In genomic region chr5:101250474-101250873, GRCm38 (mm10) we compare ENCODE assay signal across 15 mouse cellular contexts.
"Had no signal": no experiment of that assay in that cellular context is flagged by ENCODE, and none has a peak within 500 bp of the region (broad histone marks: within the 10 kb centered on the region; RNA-seq: fewer than 3 reads in every experiment).

No protein-coding gene starts in this region.

- H3K9me3 ChIP-seq: midbrain, embryonic 13.5 days; midbrain, embryonic 15.5 days; neural tube, embryonic 12.5 days; stomach, embryonic 15.5 days had no signal

- H3K4me2 ChIP-seq: lung, embryonic 14.5 days; midbrain, embryonic 11.5 days; midbrain, embryonic 13.5 days; midbrain, embryonic 15.5 days; neural tube, embryonic 12.5 days; stomach, embryonic 15.5 days had no signal

- DNase-seq: lung, adult 18-20 months; lung, embryonic 14.5 days; lung, postnatal 10 days; lung, postnatal 4 days; right cerebral cortex, postnatal 14 days; thymus, adult 18-20 months; thymus, postnatal 14 days; thymus, postnatal 36 days had no signal

- H3K4me3 ChIP-seq: megakaryocyte, embryonic 14.5 days; midbrain, embryonic 13.5 days; midbrain, embryonic 15.5 days; neural tube, embryonic 12.5 days; stomach, embryonic 15.5 days had no signal

- H3K27me3 ChIP-seq: megakaryocyte, embryonic 14.5 days; midbrain, embryonic 13.5 days; midbrain, embryonic 15.5 days; neural tube, embryonic 12.5 days; stomach, embryonic 15.5 days had no signal

- H3K36me3 ChIP-seq: midbrain, embryonic 13.5 days; midbrain, embryonic 15.5 days; neural tube, embryonic 12.5 days; stomach, embryonic 15.5 days had no signal

- H3K27ac ChIP-seq: midbrain, embryonic 13.5 days; midbrain, embryonic 15.5 days; neural tube, embryonic 12.5 days; stomach, embryonic 15.5 days; stomach, postnatal 0 days had no signal

- H3K9ac ChIP-seq: lung, embryonic 14.5 days; midbrain, embryonic 13.5 days; midbrain, embryonic 15.5 days; neural tube, embryonic 12.5 days; stomach, embryonic 15.5 days had no signal

- H3K4me1 ChIP-seq: megakaryocyte, embryonic 14.5 days; midbrain, embryonic 13.5 days; midbrain, embryonic 15.5 days; neural tube, embryonic 12.5 days; stomach, embryonic 15.5 days had no signal

- ATAC-seq: midbrain, embryonic 13.5 days; midbrain, embryonic 15.5 days had no signal
